Mouse (Mus musculus): ENCODE data around the gene Fkbp11.

- no peak for TF ChIP-seq CTCF (IDR thresholded peaks at IDR 0.05; ENCODE audit: insufficient read depth, low read length)
- TF ChIP-seq POLR2A (IDR thresholded peaks at IDR 0.05; ENCODE audit: borderline replicate concordance, extremely low read depth, low read depth, low read length) = no peak
These were observed 37.9 kb upstream of the Fkbp11 start for GRCm38 (mm10) chr15:98765929-98766328.

All from lung, adult 2 months (tissue).